ENCODE assay signal across 8 mouse cellular contexts in the genomic region with DNA sequence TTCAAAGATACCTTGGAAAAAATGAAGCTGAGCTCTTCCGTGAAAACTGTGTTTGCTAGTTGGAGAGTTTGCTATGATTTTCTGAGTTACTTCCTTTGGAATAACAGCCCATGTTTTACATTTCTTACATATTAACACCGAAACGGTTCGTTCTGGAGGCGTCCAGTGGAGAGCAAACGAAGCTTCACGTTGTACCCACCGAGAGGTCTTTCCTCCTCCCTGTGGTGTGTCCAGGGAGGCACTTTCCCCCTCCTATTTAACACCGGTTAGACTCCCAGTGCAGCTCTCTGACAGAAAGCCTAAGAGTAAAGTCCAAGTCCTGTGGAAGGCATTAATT. TPM values are rescaled to one million over a fixed set of nuclear protein-coding genes. Genes with fewer than 3 reads are reported as not detected.
DNase-seq lines count a peak whose midpoint lies in the region; ATAC-seq and TF ChIP-seq lines count a peak whose summit lies in the region.

No protein-coding gene starts in this region.

- H3K27ac ChIP-seq in heart, embryonic 14.5 days (replicated peaks in 1 of 2; ENCODE audit: control insufficient read depth in 1 of 2, insufficient read depth in 1 of 2, low read depth in 2 of 2, low read length in 2 of 2): no peak overlapping the region
- H3K27ac ChIP-seq in bone marrow macrophage, adult 2 months (ENCODE audit: insufficient read depth, low read depth, low read length): no peak overlapping the region
- no peak overlapping the region for H3K27ac ChIP-seq in forebrain, postnatal 0 days (ENCODE audit: low read depth, low read length)
- 0 out of 2 replicates have a peak overlapping the region, but pooled peaks have one; percentile 51 for H3K27ac ChIP-seq in liver, embryonic 15.5 days (replicated peaks)

- no peak for TF ChIP-seq POLR2A in bone marrow macrophage, adult 2 months (IDR thresholded peaks at IDR 0.05; ENCODE audit: borderline replicate concordance, low read depth, low read length)

- peak overlapping the region; percentile 58 to 60 for H3K4me3 ChIP-seq in heart, embryonic 14.5 days (ENCODE audit: control insufficient read depth in 1 of 2, insufficient read depth in 1 of 2, low read depth in 1 of 2, low read length in 2 of 2)
- peak overlapping the region; percentile 55; the same call in 1 of the 2 replicates for H3K4me3 ChIP-seq in bone marrow macrophage, adult 2 months (ENCODE audit: insufficient read depth, low read length)
- H3K4me3 ChIP-seq in forebrain, postnatal 0 days (ENCODE audit: low read depth, low read length): peak overlapping the region; percentile 51
- peak overlapping the region; percentile 57 for H3K4me3 ChIP-seq in liver, embryonic 15.5 days (replicated peaks)

- H3K36me3 ChIP-seq in heart, embryonic 14.5 days (ENCODE audit: control insufficient read depth, insufficient read depth, low read length): no peaks in the 10 kb centered on the region
- H3K36me3 ChIP-seq in forebrain, postnatal 0 days (ENCODE audit: insufficient read depth): no peaks in the 10 kb centered on the region
- no peaks in the 10 kb centered on the region for H3K36me3 ChIP-seq in liver, embryonic 15.5 days (replicated peaks)

- no peak for TF ChIP-seq CTCF in bone marrow macrophage, adult 2 months (IDR thresholded peaks at IDR 0.05; ENCODE audit: low read depth, low read length)
- TF ChIP-seq CTCF in forebrain, postnatal 0 days (IDR thresholded peaks at IDR 0.05; ENCODE audit: low read depth): no peak

- H3K4me2 ChIP-seq in heart, embryonic 14.5 days (ENCODE audit: low read length): peak overlapping the region; percentile 92
- H3K4me2 ChIP-seq in forebrain, postnatal 0 days (ENCODE audit: low read depth): peak overlapping the region; percentile 91
- peak overlapping the region; percentile 59 for H3K4me2 ChIP-seq in liver, embryonic 15.5 days

- no peaks in the 10 kb centered on the region for H3K27me3 ChIP-seq in heart, embryonic 14.5 days (ENCODE audit: control insufficient read depth, insufficient read depth, low read length)
- H3K27me3 ChIP-seq in forebrain, postnatal 0 days (ENCODE audit: insufficient read depth, low read length): no peaks in the 10 kb centered on the region
- H3K27me3 ChIP-seq in liver, embryonic 15.5 days: peaks cover 67% of the 10 kb centered on the region

- DNase-seq in heart, adult 9 months (ENCODE audit: low spot score in 2 of 2): no peak
- DNase-seq in forebrain, postnatal 0 days: no peak
- no peak for DNase-seq in gastrocnemius, adult 8-10 months (ENCODE audit: low spot score in 2 of 2)
- DNase-seq in Muller cell, postnatal 12 days (ENCODE audit: inconsistent ontology term): no peak

- H3K9me3 ChIP-seq in heart, embryonic 14.5 days (ENCODE audit: control insufficient read depth, low read length): no peaks in the 10 kb centered on the region
- H3K9me3 ChIP-seq in forebrain, postnatal 0 days (ENCODE audit: low read length): no peaks in the 10 kb centered on the region
- H3K9me3 ChIP-seq in liver, embryonic 15.5 days (replicated peaks): no peaks in the 10 kb centered on the region

- ATAC-seq in heart, embryonic 14.5 days (ENCODE audit: insufficient number of reproducible peaks, insufficient read depth, low FRiP score, low read depth): 0 out of 2 replicates have a peak, but pooled peaks have one; percentile 1
- no peak for ATAC-seq in forebrain, postnatal 0 days
- no peak; the same call in 1 of the 2 replicates for ATAC-seq in liver, embryonic 15.5 days (ENCODE audit: insufficient read depth)
- no peak for ATAC-seq in erythroid progenitor cell, adult 5-6 weeks (replicated peaks; ENCODE audit: low FRiP score, poor library complexity, severe bottlenecking)

- H3K9ac ChIP-seq in heart, embryonic 14.5 days (ENCODE audit: low read length): peak overlapping the region; percentile 77
- H3K9ac ChIP-seq in forebrain, postnatal 0 days: peak overlapping the region; percentile 67
- no peak overlapping the region; the same call in 1 of the 2 replicates for H3K9ac ChIP-seq in liver, embryonic 15.5 days

- peaks cover 8 to 32% of the 10 kb centered on the region in 2 experiments for H3K4me1 ChIP-seq in heart, embryonic 14.5 days (ENCODE audit: control insufficient read depth in 2 of 2, insufficient read depth in 2 of 2, low read length in 2 of 2)
- no peaks in the 10 kb centered on the region for H3K4me1 ChIP-seq in bone marrow macrophage, adult 2 months (ENCODE audit: control insufficient read depth, insufficient read depth, low read length)
- H3K4me1 ChIP-seq in forebrain, postnatal 0 days (ENCODE audit: insufficient read depth): no peaks in the 10 kb centered on the region
- H3K4me1 ChIP-seq in liver, embryonic 15.5 days (replicated peaks): peaks cover 27% of the 10 kb centered on the region

- WGBS in heart, embryonic 14.5 days: 42% methylated on average over 9 of the region's 9 CpGs
- WGBS in forebrain, postnatal 0 days: 31% methylated on average over 9 of the region's 9 CpGs
- 22% methylated on average over 9 of the region's 9 CpGs for WGBS in liver, embryonic 15.5 days (ENCODE audit: insufficient replicate concordance)

RNA-seq across cellular contexts. Expression of gene Gipc2, which starts 1.0 kb away (rescaled TPM):
- 2.9 and 4.1 TPM in 2 replicates for polyA plus RNA-seq in heart, embryonic 14.5 days (2014; fragmentation: Nextera tagmentation; extraction: Ambion mirVana)
- polyA plus RNA-seq in bone marrow macrophage, adult 2 months (2012; ENCODE audit: insufficient read depth, insufficient read length, missing spikeins): 1.2 TPM in 1 of 2 replicates, not detected in the other
- 12.0 and 13.9 TPM in 2 replicates for total RNA-seq in forebrain, postnatal 0 days (2014; rRNA removed)
- polyA plus RNA-seq in forebrain, postnatal 0 days (2015; fragmentation: Nextera tagmentation; extraction: Ambion mirVana): 5.1 and 6.3 TPM in 2 replicates
- polyA plus RNA-seq in liver, embryonic 15.5 days (2015; fragmentation: Nextera tagmentation; extraction: Ambion mirVana): 19.3 and 20.0 TPM in 2 replicates
- not detected in 2 replicates for total RNA-seq in erythroid progenitor cell, adult 5-6 weeks (2015; ENCODE audit: low replicate concordance)
- total RNA-seq in erythroid progenitor cell, adult 5-6 weeks (2017; ENCODE audit: low replicate concordance): not detected in 2 replicates
- total RNA-seq in gastrocnemius, adult 8-10 months (2022): under 1 TPM in 3 of 4 experiments, not detected in 1; 0.36 to 0.70 (median 0.68) TPM

RNA-seq across cellular contexts. Expression of gene Dnajb4, which starts 45.1 kb away (rescaled TPM):
- 46.2 and 47.9 TPM in 2 replicates for polyA plus RNA-seq in heart, embryonic 14.5 days (2014; fragmentation: Nextera tagmentation; extraction: Ambion mirVana)
- 20.5 and 26.0 TPM in 2 replicates for polyA plus RNA-seq in bone marrow macrophage, adult 2 months (2012; ENCODE audit: insufficient read depth, insufficient read length, missing spikeins)
- total RNA-seq in forebrain, postnatal 0 days (2014; rRNA removed): 36.1 and 39.7 TPM in 2 replicates
- polyA plus RNA-seq in forebrain, postnatal 0 days (2015; fragmentation: Nextera tagmentation; extraction: Ambion mirVana): 28.9 and 41.5 TPM in 2 replicates
- polyA plus RNA-seq in liver, embryonic 15.5 days (2015; fragmentation: Nextera tagmentation; extraction: Ambion mirVana): 35.3 and 36.8 TPM in 2 replicates
- 106 and 107 TPM in 2 replicates for total RNA-seq in erythroid progenitor cell, adult 5-6 weeks (2015; ENCODE audit: low replicate concordance)
- 101 and 164 TPM in 2 replicates for total RNA-seq in erythroid progenitor cell, adult 5-6 weeks (2017; ENCODE audit: low replicate concordance)
- total RNA-seq in gastrocnemius, adult 8-10 months (2022): 10 to 100 TPM; 43.8 to 67.3 (median 46.9) TPM

RNA-seq across cellular contexts. Expression of gene Fubp1, which starts 45.2 kb away (rescaled TPM):
- 113 and 117 TPM in 2 replicates for polyA plus RNA-seq in heart, embryonic 14.5 days (2014; fragmentation: Nextera tagmentation; extraction: Ambion mirVana)
- 49.4 and 50.8 TPM in 2 replicates for polyA plus RNA-seq in bone marrow macrophage, adult 2 months (2012; ENCODE audit: insufficient read depth, insufficient read length, missing spikeins)
- 230 and 257 TPM in 2 replicates for total RNA-seq in forebrain, postnatal 0 days (2014; rRNA removed)
- 127 and 135 TPM in 2 replicates for polyA plus RNA-seq in forebrain, postnatal 0 days (2015; fragmentation: Nextera tagmentation; extraction: Ambion mirVana)
- polyA plus RNA-seq in liver, embryonic 15.5 days (2015; fragmentation: Nextera tagmentation; extraction: Ambion mirVana): 55.1 and 57.1 TPM in 2 replicates
- total RNA-seq in erythroid progenitor cell, adult 5-6 weeks (2015; ENCODE audit: low replicate concordance): 152 and 157 TPM in 2 replicates
- 169 and 197 TPM in 2 replicates for total RNA-seq in erythroid progenitor cell, adult 5-6 weeks (2017; ENCODE audit: low replicate concordance)
- 10 to 100 TPM; 20.1 to 27.7 (median 21.3) TPM for total RNA-seq in gastrocnemius, adult 8-10 months (2022)
